Mouse (Mus musculus) midbrain, embryonic 15.5 days (tissue): ENCODE measurements around the gene Itga7. TPM values are rescaled to one million over a fixed set of nuclear protein-coding genes. Genes with fewer than 3 reads are reported as not detected.

Experiments used
- ATAC-seq: fragments of 200-750 bp; cut with Nextera tagmentation; replicated peaks from 2 replicates; pipeline ENCODE4 v1.8.0; 2017; ENCODE audit warnings: moderate TSS enrichment
- H3K27ac ChIP-seq: fragments of 300-500 bp; sonication (generic); 2 replicates; pipeline ENCODE4 v1.5.1; 2015; ENCODE audit warnings: mild to moderate bottlenecking, inconsistent platforms
- H3K27me3 ChIP-seq: fragments of 300-500 bp; sonication (generic); replicated peaks from 2 replicates; pipeline ENCODE4 v1.6.1; 2015; ENCODE audit warnings: inconsistent platforms
- H3K36me3 ChIP-seq: fragments of 300-500 bp; sonication (generic); replicated peaks from 2 replicates; pipeline ENCODE4 v1.6.1; 2015; ENCODE audit warnings: inconsistent platforms
- H3K4me1 ChIP-seq: fragments of 300-500 bp; sonication (generic); 2 replicates; pipeline ENCODE4 v1.6.1; 2015; ENCODE audit warnings: inconsistent platforms
- H3K4me2 ChIP-seq: fragments of 300-500 bp; sonication (generic); 2 replicates; pipeline ENCODE4 v1.6.1; 2015; ENCODE audit warnings: inconsistent platforms, mild to moderate bottlenecking, moderate library complexity
- H3K4me3 ChIP-seq: fragments of 300-500 bp; sonication (generic); 2 replicates; pipeline ENCODE4 v1.5.1; 2015; ENCODE audit warnings: mild to moderate bottlenecking, inconsistent platforms
- H3K9ac ChIP-seq: fragments of 300-500 bp; sonication (generic); 2 replicates; pipeline ENCODE4 v1.6.1; 2015; ENCODE audit warnings: mild to moderate bottlenecking, inconsistent platforms
- H3K9me3 ChIP-seq: fragments of 300-500 bp; sonication (generic); 2 replicates; pipeline ENCODE4 v1.6.1; 2016; ENCODE audit warnings: inconsistent platforms
- WGBS: fragments of 180-500 bp; shearing (Covaris S2); methylation state at CpG from one replicate; pipeline ENCODE4 v1.1.7; 2015; ENCODE audit warnings: mixed read lengths; 5-methylcytosine and 5-hydroxymethylcytosine counted together
- polyA plus RNA-seq: library from polyadenylated mRNA; unstranded; fragments of >200 nt; fragmentation: Nextera tagmentation; extraction: Ambion mirVana; gene quantifications from 2 replicates; pipeline ENCODE4 v1.2.1, GENCODE M21; 2015

Gene Itga7
- polyA plus RNA-seq, 1 experiment from 2014 or later, result 5.1 TPM

DNA sequence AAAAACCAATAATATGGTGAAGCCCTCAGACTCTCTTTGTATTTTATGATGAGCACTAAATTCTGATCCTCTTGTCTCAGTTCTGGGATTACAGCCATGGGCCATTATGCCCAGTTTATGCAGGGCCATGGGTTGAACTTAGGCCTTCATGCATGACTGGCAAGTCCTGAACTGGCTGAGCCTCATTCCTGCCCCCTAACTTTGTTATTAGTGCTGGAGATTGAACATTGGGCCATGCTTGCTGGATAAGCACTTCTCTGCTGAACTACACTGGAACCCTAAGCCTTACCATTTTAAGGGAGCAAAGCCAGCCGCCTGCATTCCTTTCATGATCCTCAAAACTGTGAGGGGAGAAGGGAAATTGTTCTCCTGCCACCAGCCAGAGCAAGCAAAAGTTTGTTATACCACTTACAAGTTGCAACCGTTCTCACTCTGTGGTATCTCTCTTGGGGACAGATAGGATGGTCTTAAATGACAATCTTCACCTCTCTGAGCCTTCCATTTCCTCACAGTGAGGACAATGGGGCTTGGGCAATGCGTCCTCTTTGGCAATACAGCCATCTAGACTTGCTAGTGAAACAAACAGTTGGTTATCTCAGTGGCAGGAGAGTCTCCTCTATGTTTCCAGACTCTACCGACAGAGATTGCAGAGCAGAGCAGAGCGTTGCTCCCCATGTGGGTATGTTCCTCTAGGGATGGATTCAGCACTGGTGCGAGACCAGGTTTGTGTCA lies 33.7 kb upstream of the Itga7 start:
- Histone ChIP-seq H3K9me3 (no peaks in the 10 kb centered on the region), H3K27ac (no peak overlapping the region), H3K4me3 (no peak overlapping the region), H3K9ac (no peak overlapping the region), H3K36me3 (no peaks in the 10 kb centered on the region), H3K4me2 (no peak overlapping the region), H3K27me3 (peaks cover 16% of the 10 kb centered on the region), H3K4me1 (peaks cover 9% of the 10 kb centered on the region)
- no peak for ATAC-seq
- 77% methylated on average over 6 of the region's 6 CpGs for WGBS

DNA sequence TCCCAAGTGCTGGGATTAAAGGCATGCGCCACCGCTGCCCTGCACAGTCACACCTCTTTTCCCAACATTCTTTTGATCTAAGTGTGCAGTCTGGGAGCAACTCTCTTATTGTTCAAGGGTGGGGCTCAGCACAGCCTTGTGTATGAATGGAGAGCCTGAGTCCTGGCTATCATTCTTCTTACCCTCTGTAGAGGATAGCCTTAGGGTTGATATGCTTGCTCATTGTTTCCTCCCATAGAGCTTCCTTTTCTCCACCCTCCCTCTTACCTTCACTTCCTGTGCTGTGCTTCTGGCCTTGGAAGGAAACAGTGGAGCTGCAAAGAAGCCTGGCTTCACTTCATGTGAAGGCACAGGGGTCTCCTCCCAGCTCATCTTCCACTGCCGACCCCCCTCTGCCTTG lies 32.9 kb upstream of the Itga7 start, which contains the start of gene Cd63:
Gene Cd63, plus strand, starts transcription at position 292 of the 400 bp plus-strand sequence.
- Histone ChIP-seq H3K27ac (no peak within 1 kb of the TSS), H3K36me3 (no peaks in the 10 kb centered on the region), H3K4me2 (no peak within 1 kb of the TSS), H3K9me3 (no peaks in the 10 kb centered on the region), H3K9ac (no peak within 1 kb of the TSS), H3K4me1 (peaks cover 7% of the 10 kb centered on the region), H3K4me3 (no peak within 1 kb of the TSS), H3K27me3 (peaks cover 15% of the 10 kb centered on the region)
- 83% methylated on average over 3 of the region's 3 CpGs for WGBS
- no peak for ATAC-seq

DNA sequence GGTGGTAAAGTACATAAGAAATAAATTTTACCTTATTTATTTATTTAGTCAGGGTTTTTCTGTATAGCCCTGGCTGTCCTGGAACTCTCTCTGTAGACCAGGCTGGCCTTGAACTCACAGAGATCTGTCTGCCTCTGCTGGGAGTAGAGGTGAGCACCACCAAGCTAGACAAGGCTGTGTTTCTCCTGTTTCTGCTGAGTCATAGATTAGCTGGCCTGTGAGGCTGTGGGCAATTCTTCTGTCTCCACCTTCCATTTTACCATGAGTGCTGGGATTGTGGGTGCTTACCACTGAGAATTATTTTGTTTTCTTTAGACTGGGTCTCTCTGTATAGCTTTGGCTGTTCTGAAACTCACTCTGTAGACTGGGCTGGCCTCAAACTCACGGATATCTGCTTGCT lies 32.2 kb upstream of the Itga7 start:
- Histone ChIP-seq H3K9ac (no peak overlapping the region), H3K4me3 (no peak overlapping the region), H3K27ac (no peak overlapping the region), H3K27me3 (peaks cover 7% of the 10 kb centered on the region), H3K36me3 (no peaks in the 10 kb centered on the region), H3K4me1 (no peaks in the 10 kb centered on the region; the same call in 1 of the 2 replicates), H3K4me2 (no peak overlapping the region), H3K9me3 (no peaks in the 10 kb centered on the region)
- 72% methylated on average over 1 of the region's 1 CpGs for WGBS
- ATAC-seq, result no peak

DNA sequence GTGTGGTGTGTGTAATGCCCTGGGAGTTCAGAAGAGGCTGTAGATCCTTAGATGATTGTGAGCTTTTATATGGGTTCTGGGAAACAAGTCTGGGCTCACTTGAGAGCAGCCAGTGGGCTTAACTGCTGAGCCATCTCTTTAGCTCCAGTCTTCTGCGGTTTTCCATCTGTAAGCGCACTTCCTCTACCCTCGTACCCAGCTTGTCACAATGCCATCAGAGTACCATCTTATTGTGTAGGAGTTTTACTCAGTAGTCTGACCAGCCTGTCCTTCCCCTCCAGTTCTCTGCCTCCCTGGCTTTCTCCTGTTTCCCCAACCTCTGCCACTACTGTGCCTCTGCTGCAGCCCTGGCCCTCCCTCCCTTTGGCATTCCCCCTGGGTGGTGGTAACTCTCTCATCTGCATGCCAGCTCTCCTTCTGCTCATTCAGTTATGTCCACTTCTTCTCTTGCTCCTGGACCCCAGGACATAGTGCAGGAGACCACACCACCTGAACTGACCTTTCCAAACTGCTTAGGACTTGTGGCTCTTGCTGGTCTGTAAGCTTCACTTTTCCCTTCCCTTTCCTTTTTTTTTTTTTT lies 31.1 kb upstream of the Itga7 start:
- Histone ChIP-seq H3K9ac (no peak overlapping the region), H3K9me3 (no peaks in the 10 kb centered on the region), H3K27me3 (no peaks in the 10 kb centered on the region; the same call in 1 of the 2 replicates), H3K4me3 (no peak overlapping the region), H3K4me2 (no peak overlapping the region), H3K27ac (no peak overlapping the region), H3K36me3 (no peaks in the 10 kb centered on the region), H3K4me1 (no peaks in the 10 kb centered on the region)
- 71% methylated on average over 3 of the region's 3 CpGs for WGBS
- ATAC-seq, result no peak

DNA sequence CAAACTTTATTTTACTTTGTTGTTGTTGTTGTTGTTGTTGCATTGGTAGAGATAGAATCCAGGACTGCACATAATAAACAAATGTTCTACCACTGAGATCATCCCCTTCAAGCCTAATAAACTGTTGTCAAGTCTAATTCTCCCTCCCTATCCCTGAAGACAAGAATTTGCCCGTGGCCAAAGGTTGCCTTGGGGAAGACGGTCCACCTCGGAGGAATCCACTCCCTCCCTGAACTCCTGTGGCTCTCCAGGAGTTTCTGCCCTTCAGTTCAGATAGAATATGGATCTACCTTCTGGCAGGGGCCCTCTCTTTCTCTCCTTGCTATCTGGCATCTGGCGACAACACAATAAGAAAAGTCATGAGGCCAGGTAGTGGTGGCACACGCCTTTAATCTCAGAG lies 28.8 kb upstream of the Itga7 start:
- Histone ChIP-seq H3K27me3 (no peaks in the 10 kb centered on the region; the same call in 1 of the 2 replicates), H3K27ac (no peak overlapping the region), H3K4me3 (no peak overlapping the region), H3K4me2 (no peak overlapping the region), H3K4me1 (peaks cover 9% of the 10 kb centered on the region), H3K9ac (no peak overlapping the region), H3K9me3 (no peaks in the 10 kb centered on the region), H3K36me3 (no peaks in the 10 kb centered on the region)
- 72% methylated on average over 5 of the region's 5 CpGs for WGBS
- no peak for ATAC-seq

DNA sequence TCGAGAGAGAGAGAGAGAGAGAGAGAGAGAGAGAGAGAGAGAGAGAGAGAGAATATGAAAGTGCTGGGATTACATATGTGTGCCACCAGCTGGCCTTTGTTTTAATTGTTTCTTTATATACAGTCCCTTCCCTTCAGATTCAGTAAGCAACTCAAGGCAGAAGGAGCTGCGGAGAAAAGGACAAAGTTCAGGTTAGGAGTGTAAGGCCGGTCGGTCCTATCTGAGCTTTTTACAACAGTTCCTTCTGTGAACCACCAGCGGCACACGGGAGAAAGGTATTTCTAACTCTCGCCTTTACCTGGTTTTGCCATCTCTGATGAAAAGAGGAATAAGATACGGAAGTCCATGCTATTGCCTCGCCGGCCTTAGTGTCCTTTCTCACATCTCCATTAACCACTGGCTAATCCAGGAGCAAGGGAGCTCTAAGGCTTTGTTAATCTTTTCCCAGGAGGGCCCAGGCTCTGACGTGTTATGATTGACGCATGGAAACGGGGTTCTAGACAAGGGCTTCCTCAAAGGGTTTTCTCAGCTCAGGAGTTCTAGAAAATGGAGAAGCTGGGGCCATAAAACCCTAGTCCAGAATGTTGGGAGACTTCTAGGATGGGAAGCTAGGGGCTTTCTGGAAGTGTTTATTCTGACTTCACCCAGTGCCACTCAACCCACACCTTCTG lies 24.7 kb upstream of the Itga7 start:
- ATAC-seq, result no peak
- Histone ChIP-seq H3K4me2 (peak overlapping the region; percentile 80), H3K9me3 (no peaks in the 10 kb centered on the region), H3K9ac (peak overlapping the region; percentile 72; the same call in 1 of the 2 replicates), H3K36me3 (no peaks in the 10 kb centered on the region), H3K27me3 (no peaks in the 10 kb centered on the region; the same call in 1 of the 2 replicates), H3K4me3 (peak overlapping the region; percentile 77), H3K27ac (0 out of 2 replicates have a peak overlapping the region, but pooled peaks have one; percentile 27), H3K4me1 (peaks cover 23% of the 10 kb centered on the region)
- WGBS, result 49% methylated on average over 13 of the region's 13 CpGs

DNA sequence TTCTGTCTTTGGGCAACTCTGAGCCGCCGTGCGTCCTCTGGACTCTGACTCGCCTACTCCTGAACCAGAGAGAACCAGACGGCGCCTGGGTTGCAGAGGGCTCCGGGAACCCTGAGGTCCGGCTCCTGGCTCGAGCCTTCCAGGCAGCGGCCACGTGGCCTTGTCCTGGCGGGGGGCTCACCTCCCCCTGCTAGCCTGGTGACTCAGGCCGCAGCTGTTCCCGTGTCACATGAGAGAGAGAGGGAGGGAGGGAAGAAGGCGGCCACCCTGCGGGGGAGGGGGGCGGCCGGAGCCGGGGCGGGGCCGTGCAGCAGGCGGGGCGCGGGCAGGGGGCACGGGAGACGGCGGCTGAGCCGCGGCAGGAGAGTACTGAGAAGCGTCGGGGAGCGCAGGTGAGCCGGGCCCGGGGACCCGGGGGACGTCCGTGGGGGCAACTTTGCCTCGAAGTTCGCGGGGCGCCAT lies 24.0 kb upstream of the Itga7 start:
- WGBS, result 2% methylated on average over 38 of the region's 41 CpGs
- peak overlapping the region; percentile 39; the same call in 1 of the 2 replicates for H3K27ac ChIP-seq

GRCm38 (mm10) chr10:128910066-128910841 lies 23.4 kb upstream of the Itga7 start:
- H3K4me2 ChIP-seq, result peak overlapping the region; percentile 80
- no peaks in the 10 kb centered on the region for H3K36me3 ChIP-seq
- H3K9me3 ChIP-seq, result no peaks in the 10 kb centered on the region
- peaks cover 23% of the 10 kb centered on the region for H3K4me1 ChIP-seq
- peak overlapping the region; percentile 39; the same call in 1 of the 2 replicates for H3K27ac ChIP-seq
- H3K9ac ChIP-seq, result peak overlapping the region; percentile 72
- H3K4me3 ChIP-seq, result peak overlapping the region; percentile 77
- H3K27me3 ChIP-seq, result no peaks in the 10 kb centered on the region
- peak; percentile 46 for ATAC-seq
- WGBS, result 2% methylated on average over 66 of the region's 66 CpGs

More for the DNA sequence above, 24.0 kb upstream of the Itga7 start:
- Histone ChIP-seq H3K4me1 (peaks cover 23% of the 10 kb centered on the region), H3K4me2 (peak overlapping the region; percentile 80), H3K36me3 (no peaks in the 10 kb centered on the region), H3K9ac (peak overlapping the region; percentile 72), H3K27me3 (no peaks in the 10 kb centered on the region; the same call in 1 of the 2 replicates), H3K9me3 (no peaks in the 10 kb centered on the region), H3K4me3 (peak overlapping the region; percentile 77)
- peak; percentile 67 for ATAC-seq

DNA sequence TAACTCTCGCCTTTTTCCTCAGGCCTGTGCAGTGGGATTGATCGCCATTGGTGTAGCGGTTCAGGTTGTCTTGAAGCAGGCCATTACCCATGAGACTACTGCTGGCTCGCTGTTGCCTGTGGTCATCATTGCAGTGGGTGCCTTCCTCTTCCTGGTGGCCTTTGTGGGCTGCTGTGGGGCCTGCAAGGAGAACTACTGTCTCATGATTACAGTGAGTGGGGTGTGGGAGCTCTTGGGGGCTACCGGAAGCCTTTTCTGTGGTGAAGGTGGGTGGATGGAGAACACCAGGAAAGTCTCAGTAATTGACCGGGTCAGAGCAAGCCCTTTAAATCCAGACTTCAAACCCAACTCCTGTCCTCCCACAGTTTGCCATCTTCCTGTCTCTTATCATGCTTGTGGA lies 22.2 kb upstream of the Itga7 start:
- no peak overlapping the region for H3K4me3 ChIP-seq
- H3K36me3 ChIP-seq, result no peaks in the 10 kb centered on the region
- peaks cover 23% of the 10 kb centered on the region for H3K4me1 ChIP-seq
- no peak overlapping the region for H3K9ac ChIP-seq
- H3K9me3 ChIP-seq, result no peaks in the 10 kb centered on the region
- H3K27me3 ChIP-seq, result no peaks in the 10 kb centered on the region
- H3K4me2 ChIP-seq, result peak overlapping the region; percentile 80; the same call in 1 of the 2 replicates
- no peak for ATAC-seq
- H3K27ac ChIP-seq, result no peak overlapping the region
- WGBS, result 93% methylated on average over 6 of the region's 6 CpGs

GRCm38 (mm10) chr10:128912268-128912667 lies 21.4 kb upstream of the Itga7 start:
- H3K4me1 ChIP-seq, result peaks cover 23% of the 10 kb centered on the region
- H3K4me3 ChIP-seq, result no peak overlapping the region
- H3K27ac ChIP-seq, result no peak overlapping the region
- no peak overlapping the region for H3K4me2 ChIP-seq
- H3K9me3 ChIP-seq, result no peaks in the 10 kb centered on the region
- no peak for ATAC-seq
- H3K36me3 ChIP-seq, result no peaks in the 10 kb centered on the region
- no peak overlapping the region for H3K9ac ChIP-seq
- WGBS, result 82% methylated on average over 4 of the region's 4 CpGs
- H3K27me3 ChIP-seq, result no peaks in the 10 kb centered on the region

GRCm38 (mm10) chr10:128912791-128913190 lies 20.8 kb upstream of the Itga7 start:
- no peak for ATAC-seq
- 86% methylated on average over 4 of the region's 4 CpGs for WGBS
- no peaks in the 10 kb centered on the region for H3K36me3 ChIP-seq
- H3K4me1 ChIP-seq, result peaks cover 23% of the 10 kb centered on the region
- no peaks in the 10 kb centered on the region for H3K9me3 ChIP-seq
- no peak overlapping the region for H3K9ac ChIP-seq
- H3K27me3 ChIP-seq, result no peaks in the 10 kb centered on the region
- no peak overlapping the region for H3K27ac ChIP-seq
- H3K4me3 ChIP-seq, result no peak overlapping the region
- no peak overlapping the region for H3K4me2 ChIP-seq
